Mouse (Mus musculus) left cerebral cortex, adult 2 months (tissue): ENCODE data around the gene Clgn. TPM values are rescaled to one million over a fixed set of nuclear protein-coding genes. Genes with fewer than 3 reads are reported as not detected.

Source experiments
- DNase-seq, 2 experiments: peaks; one replicate each; pipeline ENCODE4 v3.0.0; 2021 to 2022; ENCODE audit warnings: low spot score in 2 of 2, mixed read lengths in 1 of 2; ENCODE audit errors: extremely low spot score in 1 of 2
- H3K27ac ChIP-seq: fragments of 200-600 bp; 2 replicates; pipeline ENCODE4 v1.8.1; 2022
- H3K4me3 ChIP-seq: fragments of 200-600 bp; 2 replicates; pipeline ENCODE4 v1.8.1; 2022
- CTCF ChIP-seq: fragments of 200-600 bp; IDR thresholded peaks from 2 replicates; pipeline ENCODE4 v1.8.1; 2022; ENCODE audit warnings: antibody characterized with exemption, mild to moderate bottlenecking, moderate library complexity
- intact Hi-C: fragments of 180-260 bp; cut with DNase I; formaldehyde crosslinking; loops from one replicate; pipeline ENCODE4 v1.15.1; 2025
- long read RNA-seq, 2 experiments: library from polyadenylated mRNA; stranded (forward); transcript quantifications; one replicate each; pipeline ENCODE4 v2.0.0; 2021; ENCODE audit warnings: borderline mapping rate in 2 of 2
- total RNA-seq, 2 experiments: library from RNA; stranded (reverse); gene quantifications; 2 replicates each; pipeline ENCODE4 v1.2.3; 2021

Gene Clgn
- 1 to 10 TPM; 8.7 to 8.8 TPM for total RNA-seq
- long read RNA-seq, experiment 1, partial matches to known transcripts: 0 of 4 reads
- long read RNA-seq, experiment 1, other reads (novel, unspliced or antisense): 3 of 4 reads
- long read RNA-seq, experiment 2, partial matches to known transcripts: 1 of 7 reads
- long read RNA-seq, experiment 2, other reads (novel, unspliced or antisense): 2 of 7 reads

- H3K27ac ChIP-seq: peak within 1 kb of the TSS; percentile 12; the same call in 1 of the 2 replicates
These were observed at the start of gene Clgn for GRCm38 (mm10) chr8:83389316-83390005. TSS of gene Clgn (plus strand) at chr8:83389867.

GRCm38 (mm10) chr8:83342076-83342475, 47.6 kb upstream of the Clgn start:
- intact Hi-C loops: loop anchor here (2.0 to 5.0 kb wide), 3 partner anchors 80 to 480 kb away; partner anchors contain the start of gene Rnf150
- no peak for TF ChIP-seq CTCF

More at GRCm38 (mm10) chr8:83389316-83390005, at the start of gene Clgn:
- intact Hi-C loops: no loop called here
- peak within 1 kb of the TSS; percentile 69 for H3K4me3 ChIP-seq
- peak; percentile 80 to 82 for DNase-seq
- no peak for TF ChIP-seq CTCF

GRCm38 (mm10) chr8:83342693-83343092, 47.0 kb upstream of the Clgn start:
- peak; percentile 73 for TF ChIP-seq CTCF
- intact Hi-C loops: loop anchor here (2.0 to 5.0 kb wide), 3 partner anchors 80 to 480 kb away; partner anchors contain the start of gene Rnf150

More at GRCm38 (mm10) chr8:83342076-83342475, 47.6 kb upstream of the Clgn start:
- H3K4me3 ChIP-seq: no peak overlapping the region
- no peak for DNase-seq
- no peak overlapping the region for H3K27ac ChIP-seq

GRCm38 (mm10) chr8:83348263-83348662, 41.4 kb upstream of the Clgn start, which contains the start of gene Mgat4d:
TSS of gene Mgat4d (plus strand) at chr8:83348471.
- DNase-seq: no peak
- Histone ChIP-seq H3K27ac (no peak within 1 kb of the TSS), H3K4me3 (no peak within 1 kb of the TSS)
- intact Hi-C loops: no loop called here
- no peak for TF ChIP-seq CTCF

More at GRCm38 (mm10) chr8:83342693-83343092, 47.0 kb upstream of the Clgn start:
- Histone ChIP-seq H3K27ac (no peak overlapping the region), H3K4me3 (no peak overlapping the region)
- no peak for DNase-seq

GRCm38 (mm10) chr8:83351315-83351714, 38.4 kb upstream of the Clgn start:
- H3K4me3 ChIP-seq: no peak overlapping the region
- no peak for TF ChIP-seq CTCF
- DNase-seq: no peak
- intact Hi-C loops: no loop called here
- no peak overlapping the region for H3K27ac ChIP-seq

- Histone ChIP-seq H3K27ac (no peak overlapping the region), H3K4me3 (no peak overlapping the region)
- no peak for DNase-seq
- TF ChIP-seq CTCF: no peak
- intact Hi-C loops: no loop called here
These were observed 26.4 kb upstream of the Clgn start for GRCm38 (mm10) chr8:83363156-83363769.

GRCm38 (mm10) chr8:83377231-83377630, 12.4 kb upstream of the Clgn start:
- TF ChIP-seq CTCF: no peak
- no peak overlapping the region for H3K4me3 ChIP-seq
- intact Hi-C loops: no loop called here
- no peak overlapping the region for H3K27ac ChIP-seq
- DNase-seq: no peak

- no peak overlapping the region for H3K4me3 ChIP-seq
- DNase-seq: no peak
- intact Hi-C loops: no loop called here
- H3K27ac ChIP-seq: no peak overlapping the region
- no peak for TF ChIP-seq CTCF
These were observed 9.5 kb upstream of the Clgn start for GRCm38 (mm10) chr8:83380141-83380540.

GRCm38 (mm10) chr8:83381016-83381415, 8.7 kb upstream of the Clgn start:
- H3K4me3 ChIP-seq: no peak overlapping the region
- DNase-seq: no peak
- no peak for TF ChIP-seq CTCF
- intact Hi-C loops: no loop called here
- H3K27ac ChIP-seq: no peak overlapping the region

- H3K4me3 ChIP-seq: no peak overlapping the region
- no peak for DNase-seq
- TF ChIP-seq CTCF: no peak
- no peak overlapping the region for H3K27ac ChIP-seq
- intact Hi-C loops: no loop called here
These were observed 6.8 kb upstream of the Clgn start for GRCm38 (mm10) chr8:83382850-83383249.

- intact Hi-C loops: no loop called here
- no peak for TF ChIP-seq CTCF
- peak overlapping the region; percentile 69 for H3K4me3 ChIP-seq
- no peak for DNase-seq
- H3K27ac ChIP-seq: peak overlapping the region; percentile 12; the same call in 1 of the 2 replicates
These were observed 487 bp downstream of the Clgn start for GRCm38 (mm10) chr8:83390006-83390701.
